Mouse (Mus musculus): ENCODE results near the gene Usp51.
A peak's percentile ranks its signal among the peaks of the same experiment; 100 is the strongest.
"Not testable (repeated sequence)": the region's sequence is repeated elsewhere in the genome, so short reads cannot be mapped to it uniquely, and the experiment has no call there.

Usp51 gene

GRCm38 (mm10) chrX:153006387-153006841 lies at the start of gene Usp51:
TSS of gene Usp51 (plus strand) at chrX:153006469.
- DNase-seq, result peak; percentile 58

GRCm38 (mm10) chrX:152969606-152970005 lies 36.7 kb upstream of the Usp51 start:
- no peak for DNase-seq

DNA sequence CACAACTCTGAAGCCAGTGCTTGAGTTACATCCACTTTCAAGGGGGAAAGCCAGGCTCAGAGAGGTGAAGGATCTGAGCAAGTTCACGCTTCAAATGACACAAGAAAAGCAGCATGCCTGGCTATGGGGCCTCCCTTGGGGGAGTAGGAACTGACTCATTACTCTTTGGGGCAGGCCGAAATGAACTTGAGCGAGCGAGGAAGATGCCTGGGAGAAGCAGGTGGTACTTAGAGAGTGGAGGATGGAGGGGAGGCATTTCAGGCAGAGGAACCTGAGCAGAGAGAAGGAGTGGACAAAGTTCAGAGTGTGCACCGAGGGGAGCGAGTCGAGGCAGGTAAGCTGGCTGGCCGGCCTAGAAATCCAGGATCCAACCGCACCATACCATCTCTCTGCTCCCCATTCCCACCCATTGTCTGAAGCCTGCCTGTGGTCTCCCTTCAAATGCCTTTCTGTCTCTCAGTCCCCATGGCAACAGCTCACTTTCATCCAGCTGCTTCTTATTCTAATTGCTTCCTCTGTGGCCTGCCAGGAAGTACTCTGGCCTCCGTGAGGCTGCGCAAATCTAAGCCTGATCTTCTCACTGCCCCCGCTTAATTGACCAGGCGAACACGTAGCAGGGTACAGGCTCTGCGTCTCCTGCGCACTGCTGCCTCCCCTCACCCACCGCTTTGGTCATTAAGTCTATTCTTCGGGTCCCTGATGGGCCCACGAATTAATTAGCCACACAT lies 32.6 kb upstream of the Usp51 start:
- DNase-seq, result not testable (repeated sequence)

- DNase-seq, result peak; percentile 4
These were observed 32.0 kb upstream of the Usp51 start for GRCm38 (mm10) chrX:152974204-152974661.

GRCm38 (mm10) chrX:152976538-152976937 lies 29.7 kb upstream of the Usp51 start:
- DNase-seq, result no peak

GRCm38 (mm10) chrX:152985009-152985408 lies 21.3 kb upstream of the Usp51 start:
- DNase-seq, result no peak

GRCm38 (mm10) chrX:152989852-152990251 lies 16.4 kb upstream of the Usp51 start:
- DNase-seq, result not testable (repeated sequence)

GRCm38 (mm10) chrX:152996105-152996504 lies 10.2 kb upstream of the Usp51 start:
- not testable (repeated sequence) for DNase-seq

DNA sequence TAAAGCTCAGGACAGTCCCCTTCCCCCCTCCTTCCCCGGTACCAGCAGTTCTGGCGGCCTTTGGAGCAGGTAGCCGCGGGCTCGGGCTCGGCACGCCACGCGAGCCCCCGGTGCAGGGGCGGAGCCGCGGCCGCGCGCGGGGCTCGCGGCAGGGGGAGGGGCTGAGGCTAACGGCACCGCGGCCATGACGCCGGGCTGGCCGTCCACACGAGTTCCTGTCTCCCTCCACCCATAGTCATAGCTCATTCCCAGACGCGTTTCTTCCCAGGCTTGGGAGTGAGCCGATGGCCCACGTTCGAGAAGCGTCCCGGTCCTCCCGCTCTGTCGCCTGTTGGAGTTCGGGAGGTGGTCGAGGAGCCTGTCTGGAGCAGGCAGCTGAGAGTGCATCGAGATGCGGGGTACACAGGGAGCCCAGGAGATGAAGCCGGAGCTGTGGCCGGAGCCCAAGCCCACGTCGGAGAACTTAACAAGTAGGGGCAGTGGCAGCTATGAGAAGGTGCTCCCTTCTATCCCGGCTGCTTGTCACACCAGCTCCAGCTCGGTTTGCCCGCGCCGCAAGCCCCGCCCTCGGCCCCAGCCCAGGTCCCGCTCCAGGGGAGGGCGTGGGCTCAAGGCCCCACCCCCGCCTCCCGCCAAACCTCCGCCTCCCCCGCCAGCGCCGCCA lies 884 bp downstream of the Usp51 start:
- DNase-seq, result peak; percentile 59

GRCm38 (mm10) chrX:153007685-153008047 lies 1.4 kb downstream of the Usp51 start:
- DNase-seq, result no peak

- not testable (repeated sequence) for DNase-seq
These were observed 19.0 kb downstream of the Usp51 start for GRCm38 (mm10) chrX:153025255-153025654.

DNA sequence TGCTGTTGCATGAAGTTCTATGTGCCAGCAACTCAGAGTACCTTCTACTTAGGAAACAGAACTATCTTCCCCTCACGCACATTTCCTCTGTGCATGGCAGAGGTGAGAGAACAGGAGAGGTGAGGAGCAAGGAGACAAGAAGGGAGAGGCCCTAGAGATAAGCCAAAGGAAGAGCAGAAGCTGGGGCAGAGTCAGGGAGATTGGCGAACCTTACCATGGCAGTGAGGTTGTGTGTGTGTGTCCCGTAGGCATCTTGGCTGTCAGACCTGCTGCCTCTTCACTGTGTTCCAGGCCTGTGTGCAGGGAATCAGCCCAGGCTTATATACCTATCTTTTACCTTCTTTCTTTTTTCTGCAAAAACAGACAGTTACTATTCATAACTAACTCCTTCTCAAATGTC lies 19.4 kb downstream of the Usp51 start:
- not testable (repeated sequence) for DNase-seq

- not testable (repeated sequence) for DNase-seq
These were observed 25.3 kb downstream of the Usp51 start for GRCm38 (mm10) chrX:153031547-153031946.

GRCm38 (mm10) chrX:153037087-153037971 lies 31.1 kb downstream of the Usp51 start, which contains the start of gene Mageh1:
TSS of gene Mageh1 (minus strand) at chrX:153037575.
- DNase-seq, result peak; percentile 82

DNA sequence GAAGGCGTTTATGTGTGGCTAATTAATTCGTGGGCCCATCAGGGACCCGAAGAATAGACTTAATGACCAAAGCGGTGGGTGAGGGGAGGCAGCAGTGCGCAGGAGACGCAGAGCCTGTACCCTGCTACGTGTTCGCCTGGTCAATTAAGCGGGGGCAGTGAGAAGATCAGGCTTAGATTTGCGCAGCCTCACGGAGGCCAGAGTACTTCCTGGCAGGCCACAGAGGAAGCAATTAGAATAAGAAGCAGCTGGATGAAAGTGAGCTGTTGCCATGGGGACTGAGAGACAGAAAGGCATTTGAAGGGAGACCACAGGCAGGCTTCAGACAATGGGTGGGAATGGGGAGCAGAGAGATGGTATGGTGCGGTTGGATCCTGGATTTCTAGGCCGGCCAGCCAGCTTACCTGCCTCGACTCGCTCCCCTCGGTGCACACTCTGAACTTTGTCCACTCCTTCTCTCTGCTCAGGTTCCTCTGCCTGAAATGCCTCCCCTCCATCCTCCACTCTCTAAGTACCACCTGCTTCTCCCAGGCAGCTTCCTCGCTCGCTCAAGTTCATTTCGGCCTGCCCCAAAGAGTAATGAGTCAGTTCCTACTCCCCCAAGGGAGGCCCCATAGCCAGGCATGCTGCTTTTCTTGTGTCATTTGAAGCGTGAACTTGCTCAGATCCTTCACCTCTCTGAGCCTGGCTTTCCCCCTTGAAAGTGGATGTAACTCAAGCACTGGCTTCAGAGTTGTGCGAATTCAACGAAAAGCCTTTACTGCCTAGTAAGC lies 31.9 kb downstream of the Usp51 start:
- not testable (repeated sequence) for DNase-seq
